Mouse (Mus musculus): ENCODE data around the gene Foxe1. TPM values are rescaled to one million over a fixed set of nuclear protein-coding genes. Genes with fewer than 3 reads are reported as not detected.

Gene Foxe1
- polyA plus RNA-seq, 1 experiment from 2014 or later, result 2.1 TPM

GRCm38 (mm10) chr4:46347580-46348515, 4.4 kb downstream of the Foxe1 start:
- H3K9ac ChIP-seq, result no peak overlapping the region
- no peak for ATAC-seq (ENCODE audit: insufficient number of reproducible peaks, low FRiP score, low TSS enrichment, low read depth)
- peak overlapping the region; percentile 2; the same call in 1 of the 2 replicates for H3K4me2 ChIP-seq (replicated peaks)
- H3K9me3 ChIP-seq (replicated peaks), result no peaks in the 10 kb centered on the region
- H3K27ac ChIP-seq (replicated peaks), result no peak overlapping the region
- WGBS, result 3% methylated on average over 41 of the region's 41 CpGs
- H3K4me1 ChIP-seq, result peaks cover 37% of the 10 kb centered on the region
- no peaks in the 10 kb centered on the region for H3K36me3 ChIP-seq
- no peak overlapping the region for H3K4me3 ChIP-seq (replicated peaks)
- peaks cover 92% of the 10 kb centered on the region for H3K27me3 ChIP-seq

- Histone ChIP-seq H3K4me2 (replicated peaks) (no peak overlapping the region), H3K36me3 (no peaks in the 10 kb centered on the region), H3K27ac (replicated peaks) (no peak overlapping the region), H3K9me3 (replicated peaks) (no peaks in the 10 kb centered on the region), H3K9ac (no peak overlapping the region), H3K4me1 (peaks cover 34% of the 10 kb centered on the region), H3K27me3 (peaks cover 83% of the 10 kb centered on the region), H3K4me3 (replicated peaks) (no peak overlapping the region)
- 24% methylated on average over 9 of the region's 9 CpGs for WGBS
- no peak for ATAC-seq (ENCODE audit: insufficient number of reproducible peaks, low FRiP score, low TSS enrichment, low read depth)
These were observed 5.5 kb downstream of the Foxe1 start for GRCm38 (mm10) chr4:46348897-46349296.

GRCm38 (mm10) chr4:46349530-46349929, 6.1 kb downstream of the Foxe1 start:
- peaks cover 78% of the 10 kb centered on the region for H3K27me3 ChIP-seq

GRCm38 (mm10) chr4:46353045-46353444, 9.6 kb downstream of the Foxe1 start:
- H3K4me3 ChIP-seq (replicated peaks), result no peak overlapping the region
- no peaks in the 10 kb centered on the region for H3K9me3 ChIP-seq (replicated peaks)
- H3K27me3 ChIP-seq, result peaks cover 62% of the 10 kb centered on the region
- ATAC-seq (ENCODE audit: insufficient number of reproducible peaks, low FRiP score, low TSS enrichment, low read depth), result no peak
- 0 out of 2 replicates have a peak overlapping the region, but pooled peaks have one; percentile 2 for H3K27ac ChIP-seq (replicated peaks)
- H3K4me2 ChIP-seq (replicated peaks), result no peak overlapping the region
- H3K9ac ChIP-seq, result no peak overlapping the region
- H3K36me3 ChIP-seq, result no peaks in the 10 kb centered on the region
- H3K4me1 ChIP-seq, result peaks cover 14% of the 10 kb centered on the region
- WGBS, result 13% methylated on average over 10 of the region's 10 CpGs

More at GRCm38 (mm10) chr4:46349530-46349929, 6.1 kb downstream of the Foxe1 start:
- H3K4me3 ChIP-seq (replicated peaks), result no peak overlapping the region
- no peak overlapping the region for H3K9ac ChIP-seq
- no peak overlapping the region for H3K27ac ChIP-seq (replicated peaks)
- no peak for ATAC-seq (ENCODE audit: insufficient number of reproducible peaks, low FRiP score, low TSS enrichment, low read depth)
- H3K4me2 ChIP-seq (replicated peaks), result no peak overlapping the region
- WGBS, result 45% methylated on average over 5 of the region's 5 CpGs
- H3K9me3 ChIP-seq (replicated peaks), result no peaks in the 10 kb centered on the region
- H3K4me1 ChIP-seq, result peaks cover 27% of the 10 kb centered on the region
- no peaks in the 10 kb centered on the region for H3K36me3 ChIP-seq

GRCm38 (mm10) chr4:46356351-46357133, 13.1 kb downstream of the Foxe1 start:
- no peaks in the 10 kb centered on the region for H3K9me3 ChIP-seq (replicated peaks)
- H3K36me3 ChIP-seq, result no peaks in the 10 kb centered on the region
- no peak for ATAC-seq (ENCODE audit: insufficient number of reproducible peaks, low FRiP score, low TSS enrichment, low read depth)
- H3K27me3 ChIP-seq, result peaks cover 28% of the 10 kb centered on the region
- no peak overlapping the region for H3K9ac ChIP-seq
- no peak overlapping the region for H3K4me2 ChIP-seq (replicated peaks)
- H3K4me1 ChIP-seq, result peaks cover 13% of the 10 kb centered on the region
- 40% methylated on average over 12 of the region's 12 CpGs for WGBS
- no peak overlapping the region for H3K4me3 ChIP-seq (replicated peaks)
- H3K27ac ChIP-seq (replicated peaks), result no peak overlapping the region

GRCm38 (mm10) chr4:46359539-46360253, 16.3 kb downstream of the Foxe1 start:
- Histone ChIP-seq H3K36me3 (no peaks in the 10 kb centered on the region), H3K27ac (replicated peaks) (no peak overlapping the region), H3K4me1 (no peaks in the 10 kb centered on the region), H3K27me3 (peaks cover 15% of the 10 kb centered on the region), H3K4me3 (replicated peaks) (no peak overlapping the region), H3K9ac (no peak overlapping the region), H3K9me3 (replicated peaks) (no peaks in the 10 kb centered on the region), H3K4me2 (replicated peaks) (no peak overlapping the region)
- 70% methylated on average over 12 of the region's 12 CpGs for whole genome bisulfite sequencing
- no peak for ATAC-seq (ENCODE audit: insufficient number of reproducible peaks, low FRiP score, low TSS enrichment, low read depth)

GRCm38 (mm10) chr4:46361258-46361657, 17.8 kb downstream of the Foxe1 start:
- no peak overlapping the region for H3K4me2 ChIP-seq (replicated peaks)
- no peaks in the 10 kb centered on the region for H3K36me3 ChIP-seq
- no peak overlapping the region for H3K27ac ChIP-seq (replicated peaks)
- H3K4me1 ChIP-seq, result no peaks in the 10 kb centered on the region
- 73% methylated on average over 5 of the region's 5 CpGs for WGBS
- H3K9ac ChIP-seq, result no peak overlapping the region
- no peaks in the 10 kb centered on the region for H3K9me3 ChIP-seq (replicated peaks)
- H3K4me3 ChIP-seq (replicated peaks), result no peak overlapping the region
- ATAC-seq (ENCODE audit: insufficient number of reproducible peaks, low FRiP score, low TSS enrichment, low read depth), result no peak
- peaks cover 8% of the 10 kb centered on the region; the same call in 1 of the 2 replicates for H3K27me3 ChIP-seq

GRCm38 (mm10) chr4:46364360-46364759, 21.0 kb downstream of the Foxe1 start:
- H3K27me3 ChIP-seq, result peaks cover 6% of the 10 kb centered on the region; the same call in 1 of the 2 replicates
- no peak overlapping the region for H3K4me2 ChIP-seq (replicated peaks)
- 82% methylated on average over 2 of the region's 2 CpGs for WGBS
- no peak overlapping the region for H3K9ac ChIP-seq
- H3K9me3 ChIP-seq (replicated peaks), result no peaks in the 10 kb centered on the region
- H3K36me3 ChIP-seq, result no peaks in the 10 kb centered on the region
- H3K27ac ChIP-seq (replicated peaks), result no peak overlapping the region
- H3K4me1 ChIP-seq, result no peaks in the 10 kb centered on the region
- H3K4me3 ChIP-seq (replicated peaks), result no peak overlapping the region
- no peak for ATAC-seq (ENCODE audit: insufficient number of reproducible peaks, low FRiP score, low TSS enrichment, low read depth)

GRCm38 (mm10) chr4:46367487-46367959, 24.1 kb downstream of the Foxe1 start:
- H3K9me3 ChIP-seq (replicated peaks), result no peaks in the 10 kb centered on the region
- H3K27me3 ChIP-seq, result peaks cover 9% of the 10 kb centered on the region; the same call in 1 of the 2 replicates
- WGBS, result 16% methylated on average over 12 of the region's 12 CpGs
- no peaks in the 10 kb centered on the region for H3K36me3 ChIP-seq
- peaks cover 4% of the 10 kb centered on the region; the same call in 1 of the 2 replicates for H3K4me1 ChIP-seq
- ATAC-seq (ENCODE audit: insufficient number of reproducible peaks, low FRiP score, low TSS enrichment, low read depth), result no peak; the same call in 1 of the 2 replicates
- no peak overlapping the region for H3K9ac ChIP-seq
- H3K27ac ChIP-seq (replicated peaks), result no peak overlapping the region
- no peak overlapping the region for H3K4me3 ChIP-seq (replicated peaks)
- H3K4me2 ChIP-seq (replicated peaks), result no peak overlapping the region

GRCm38 (mm10) chr4:46369070-46369469, 25.7 kb downstream of the Foxe1 start:
- Histone ChIP-seq H3K9me3 (replicated peaks) (no peaks in the 10 kb centered on the region), H3K27me3 (peaks cover 9% of the 10 kb centered on the region; the same call in 1 of the 2 replicates), H3K27ac (replicated peaks) (no peak overlapping the region), H3K4me3 (replicated peaks) (no peak overlapping the region), H3K4me2 (replicated peaks) (no peak overlapping the region), H3K36me3 (no peaks in the 10 kb centered on the region), H3K4me1 (peaks cover 4% of the 10 kb centered on the region; the same call in 1 of the 2 replicates), H3K9ac (no peak overlapping the region)
- no peak for ATAC-seq (ENCODE audit: insufficient number of reproducible peaks, low FRiP score, low TSS enrichment, low read depth)
- 63% methylated on average over 4 of the region's 4 CpGs for WGBS
